Mouse (Mus musculus) neural tube, embryonic 13.5 days (tissue): ENCODE results near the gene Cfl1. TPM values are rescaled to one million over a fixed set of nuclear protein-coding genes. Genes with fewer than 3 reads are reported as not detected.
A peak's percentile ranks its signal among the peaks of the same experiment; 100 is the strongest.

Experiments
- ATAC-seq: fragments of 200-750 bp; cut with Nextera tagmentation; 2 replicates; pipeline ENCODE4 v1.8.0; 2017; ENCODE audit warnings: low read depth, mild to moderate bottlenecking, moderate TSS enrichment, moderate library complexity
- H3K27ac ChIP-seq: fragments of 300-500 bp; sonication (generic); replicated peaks from 2 replicates; pipeline ENCODE4 v1.5.1; 2015; ENCODE audit warnings: moderate library complexity, mild to moderate bottlenecking, inconsistent platforms
- H3K27me3 ChIP-seq: fragments of 300-500 bp; sonication (generic); 2 replicates; pipeline ENCODE4 v1.6.1; 2015; ENCODE audit warnings: mild to moderate bottlenecking, inconsistent platforms
- H3K36me3 ChIP-seq: fragments of 300-500 bp; sonication (generic); 2 replicates; pipeline ENCODE4 v1.6.1; 2015; ENCODE audit warnings: mild to moderate bottlenecking, inconsistent platforms
- H3K4me1 ChIP-seq: fragments of 300-500 bp; sonication (generic); replicated peaks from 2 replicates; pipeline ENCODE4 v1.6.1; 2015; ENCODE audit warnings: inconsistent platforms
- H3K4me2 ChIP-seq: fragments of 300-500 bp; sonication (generic); 2 replicates; pipeline ENCODE4 v1.6.1; 2015; ENCODE audit warnings: inconsistent platforms, mild to moderate bottlenecking, moderate library complexity
- H3K4me3 ChIP-seq: fragments of 300-500 bp; sonication (generic); 2 replicates; pipeline ENCODE4 v1.5.1; 2015; ENCODE audit warnings: mild to moderate bottlenecking, inconsistent platforms
- H3K9ac ChIP-seq: fragments of 300-500 bp; sonication (generic); 2 replicates; pipeline ENCODE4 v1.6.1; 2015; ENCODE audit warnings: moderate library complexity, mild to moderate bottlenecking, inconsistent platforms
- H3K9me3 ChIP-seq: fragments of 300-500 bp; sonication (generic); 2 replicates; pipeline ENCODE4 v1.6.1; 2016; ENCODE audit warnings: inconsistent platforms
- WGBS: fragments of 180-500 bp; shearing (Covaris S2); methylation state at CpG from one replicate; pipeline ENCODE4 v1.1.7; 2015; 5-methylcytosine and 5-hydroxymethylcytosine counted together
- polyA plus RNA-seq: library from polyadenylated mRNA; unstranded; fragments of >200 nt; fragmentation: Nextera tagmentation; extraction: Ambion mirVana; gene quantifications from 2 replicates; pipeline ENCODE4 v1.2.1, GENCODE M21; 2015

Gene Cfl1
- polyA plus RNA-seq = 3,494 and 3,643 TPM in 2 replicates

DNA sequence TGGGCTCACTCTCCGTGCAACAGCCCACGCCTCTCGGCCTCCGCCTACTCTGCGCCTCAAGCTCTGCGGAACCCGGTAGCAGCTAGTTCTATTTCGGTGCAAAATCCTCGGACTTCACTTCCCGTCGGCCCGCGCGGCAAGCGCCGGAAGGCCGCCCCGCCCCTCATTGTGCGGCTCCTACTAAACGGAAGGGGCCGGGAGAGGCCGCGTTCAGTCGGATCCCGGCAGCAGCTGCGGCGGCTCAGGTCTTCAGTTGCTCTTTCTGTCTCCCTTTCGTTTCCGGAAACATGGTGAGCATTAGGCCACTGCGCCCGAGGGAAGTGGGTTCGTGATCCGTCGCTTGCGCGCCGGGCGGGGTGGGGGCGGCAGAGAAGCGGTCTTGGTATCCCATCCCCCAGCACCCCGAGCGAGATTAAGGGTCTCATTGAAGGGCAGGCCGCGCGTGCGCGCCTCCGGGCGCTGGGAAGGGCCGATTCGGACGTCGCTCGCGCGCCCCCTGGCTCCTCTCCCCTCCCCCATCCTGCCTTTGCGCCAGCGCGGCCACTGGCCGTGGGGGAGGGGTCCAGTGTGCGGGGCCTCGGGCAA, at the start of gene Cfl1:
Gene Cfl1, plus strand, starts transcription at position 143 of the 585 bp plus-strand sequence.
- Histone ChIP-seq H3K27ac (peak within 1 kb of the TSS; percentile 99), H3K4me2 (peak within 1 kb of the TSS; percentile 87), H3K36me3 (peaks cover 45% of the 10 kb centered on the region), H3K9me3 (no peaks in the 10 kb centered on the region), H3K4me1 (peaks cover 56% of the 10 kb centered on the region), H3K27me3 (no peaks in the 10 kb centered on the region), H3K4me3 (peak within 1 kb of the TSS; percentile 99), H3K9ac (peak within 1 kb of the TSS; percentile 98)
- WGBS = under 1% methylated on average over 61 of the region's 62 CpGs
- ATAC-seq = peak; percentile 68

- ATAC-seq = no peak
- Histone ChIP-seq H3K9ac (no peak overlapping the region), H3K9me3 (peaks cover 4% of the 10 kb centered on the region; the same call in 1 of the 2 replicates), H3K4me3 (no peak overlapping the region), H3K36me3 (no peaks in the 10 kb centered on the region), H3K27me3 (peaks cover 60% of the 10 kb centered on the region), H3K27ac (no peak overlapping the region), H3K4me2 (no peak overlapping the region), H3K4me1 (peaks cover 18% of the 10 kb centered on the region)
- 66% methylated on average over 9 of the region's 9 CpGs for WGBS
These were observed 45.8 kb upstream of the Cfl1 start for GRCm38 (mm10) chr19:5444371-5444908.

DNA sequence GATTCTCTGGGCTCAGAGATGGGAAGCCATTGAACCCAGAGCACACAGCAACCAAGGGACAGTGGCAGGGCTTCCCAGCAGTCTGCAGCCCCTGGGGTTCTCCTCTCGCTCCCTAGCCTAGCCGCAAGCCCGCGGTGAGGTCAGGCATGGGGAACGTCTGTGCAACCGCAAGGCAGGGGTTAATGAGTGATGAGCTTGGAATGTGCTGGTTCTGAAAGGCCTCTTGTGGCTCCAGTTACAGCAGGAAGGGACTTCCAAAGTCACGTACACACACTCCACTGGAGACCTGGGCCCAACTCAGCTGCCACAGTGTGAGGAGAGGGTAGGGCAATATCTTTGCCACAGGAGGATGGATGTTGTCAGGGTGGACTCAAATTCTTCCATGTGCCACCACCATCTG, 45.3 kb upstream of the Cfl1 start:
- Histone ChIP-seq H3K4me2 (no peak overlapping the region), H3K27me3 (peaks cover 65% of the 10 kb centered on the region)
- 39% methylated on average over 7 of the region's 7 CpGs for WGBS

GRCm38 (mm10) chr19:5445747-5446146, 44.5 kb upstream of the Cfl1 start:
- ATAC-seq = no peak
- Histone ChIP-seq H3K36me3 (no peaks in the 10 kb centered on the region), H3K9ac (no peak overlapping the region), H3K9me3 (no peaks in the 10 kb centered on the region; the same call in 1 of the 2 replicates), H3K4me3 (no peak overlapping the region), H3K27me3 (peaks cover 73% of the 10 kb centered on the region), H3K4me2 (no peak overlapping the region), H3K27ac (no peak overlapping the region), H3K4me1 (peaks cover 18% of the 10 kb centered on the region)
- WGBS = 88% methylated on average over 5 of the region's 5 CpGs

More for the DNA sequence above, 45.3 kb upstream of the Cfl1 start:
- ATAC-seq = no peak
- H3K9ac ChIP-seq = no peak overlapping the region
- peaks cover 4% of the 10 kb centered on the region; the same call in 1 of the 2 replicates for H3K9me3 ChIP-seq
- no peaks in the 10 kb centered on the region for H3K36me3 ChIP-seq
- no peak overlapping the region for H3K4me3 ChIP-seq
- no peak overlapping the region for H3K27ac ChIP-seq
- peaks cover 18% of the 10 kb centered on the region for H3K4me1 ChIP-seq

DNA sequence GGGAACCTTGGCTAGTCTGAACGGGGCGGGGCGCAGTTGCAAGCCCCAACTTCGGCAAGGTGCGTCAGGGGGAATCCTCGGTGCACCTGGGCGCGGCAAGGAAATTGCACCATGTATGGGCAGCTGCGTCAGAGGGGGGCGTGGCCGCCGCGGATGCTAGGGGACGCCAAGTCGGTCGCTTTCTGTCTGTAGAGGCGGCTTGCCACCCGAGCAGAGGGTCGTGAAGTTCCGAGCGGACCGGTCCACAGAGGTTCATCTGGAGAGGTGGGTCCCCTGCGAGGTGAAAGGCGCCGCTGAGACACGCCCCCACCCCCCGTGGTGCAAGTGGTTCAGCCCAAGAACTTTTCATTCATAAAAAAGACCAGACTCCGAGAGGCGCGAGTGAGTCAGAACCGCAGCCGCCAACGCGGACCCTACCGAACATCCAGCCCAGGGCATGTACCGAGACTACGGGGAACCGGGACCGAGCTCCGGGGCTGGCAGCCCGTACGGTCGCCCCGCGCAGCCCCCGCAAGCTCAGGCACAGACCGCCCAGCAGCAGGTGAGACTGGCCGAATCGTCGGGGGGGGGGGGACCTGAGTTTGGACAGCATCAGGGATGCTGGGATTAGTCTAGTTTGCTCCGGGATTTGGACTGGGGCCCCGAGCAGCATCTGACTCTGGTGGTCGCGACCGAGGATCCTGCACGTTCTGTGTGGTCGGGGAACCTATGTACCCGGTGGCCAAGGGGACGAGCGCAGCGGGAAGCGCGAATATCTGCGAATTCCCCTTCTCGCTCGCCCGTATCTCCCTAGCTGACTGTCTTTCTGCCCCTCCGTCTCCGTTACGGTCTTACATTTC, 42.5 kb upstream of the Cfl1 start, which contains the start of gene Fosl1:
Gene Fosl1, plus strand, starts transcription at position 33 of the 839 bp plus-strand sequence.
- WGBS = under 1% methylated on average over 69 of the region's 70 CpGs
- H3K36me3 ChIP-seq = no peaks in the 10 kb centered on the region
- H3K9me3 ChIP-seq = no peaks in the 10 kb centered on the region; the same call in 1 of the 2 replicates
- H3K9ac ChIP-seq = peak within 1 kb of the TSS; percentile 57
- H3K4me1 ChIP-seq = peaks cover 18% of the 10 kb centered on the region
- peak within 1 kb of the TSS; percentile 51 for H3K4me3 ChIP-seq
- ATAC-seq = peak; percentile 62
- H3K27me3 ChIP-seq = peaks cover 84% of the 10 kb centered on the region
- peak within 1 kb of the TSS; percentile 90 for H3K4me2 ChIP-seq
- H3K27ac ChIP-seq = no peak within 1 kb of the TSS

GRCm38 (mm10) chr19:5448354-5449150, 41.7 kb upstream of the Cfl1 start:
- WGBS = 8% methylated on average over 32 of the region's 36 CpGs
- Histone ChIP-seq H3K27me3 (peaks cover 83% of the 10 kb centered on the region), H3K27ac (no peak overlapping the region), H3K4me2 (peak overlapping the region; percentile 90), H3K4me3 (peak overlapping the region; percentile 51), H3K36me3 (no peaks in the 10 kb centered on the region), H3K9ac (peak overlapping the region; percentile 57; the same call in 1 of the 2 replicates), H3K9me3 (no peaks in the 10 kb centered on the region; the same call in 1 of the 2 replicates), H3K4me1 (peaks cover 18% of the 10 kb centered on the region)
- ATAC-seq = peak; percentile 18; the same call in 1 of the 2 replicates

DNA sequence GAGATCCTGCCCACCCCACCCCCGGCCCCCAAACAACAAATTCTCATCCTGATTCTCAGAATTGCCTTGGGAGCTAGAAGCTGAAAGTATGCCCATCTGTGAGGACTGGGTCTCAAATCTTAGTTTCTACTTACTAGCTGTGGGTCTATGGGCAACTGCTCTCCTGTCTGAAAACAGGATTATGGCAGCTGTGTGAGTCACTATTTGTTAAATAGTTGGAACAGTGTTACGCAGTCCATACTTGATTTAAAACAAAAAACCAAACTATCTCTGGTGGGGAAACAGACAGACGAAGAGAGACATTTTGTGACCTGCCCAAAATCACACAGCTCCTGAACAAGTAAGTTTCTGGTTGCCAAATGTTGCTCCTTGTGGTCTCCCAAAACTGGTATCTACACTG, 40.6 kb upstream of the Cfl1 start:
- Histone ChIP-seq H3K36me3 (peaks cover 10% of the 10 kb centered on the region), H3K4me1 (peaks cover 28% of the 10 kb centered on the region), H3K9ac (no peak overlapping the region), H3K4me2 (no peak overlapping the region), H3K27me3 (peaks cover 72% of the 10 kb centered on the region), H3K27ac (no peak overlapping the region), H3K4me3 (no peak overlapping the region), H3K9me3 (no peaks in the 10 kb centered on the region; the same call in 1 of the 2 replicates)
- 77% methylated on average over 3 of the region's 3 CpGs for WGBS
- ATAC-seq = no peak

DNA sequence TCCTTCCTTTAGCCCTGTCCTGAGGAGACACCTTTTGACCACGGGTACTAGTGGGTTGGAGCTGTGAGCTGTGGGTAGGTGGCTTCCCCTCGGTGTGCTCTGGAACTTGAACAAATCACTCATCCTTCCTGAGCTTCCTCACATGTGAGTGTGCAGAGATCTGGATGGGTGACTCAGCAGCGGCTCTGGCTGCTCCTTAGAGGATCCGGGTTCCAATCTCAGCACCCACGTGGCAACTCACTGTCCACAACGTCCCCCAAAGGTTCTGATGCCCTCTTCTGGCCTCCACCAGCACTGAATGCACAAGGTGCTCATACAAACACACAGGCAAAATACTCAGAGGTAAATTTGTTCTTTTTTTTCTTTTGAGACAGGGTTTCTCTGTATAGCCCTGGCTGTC, 38.5 kb upstream of the Cfl1 start:
- Histone ChIP-seq H3K36me3 (peaks cover 10% of the 10 kb centered on the region), H3K4me3 (no peak overlapping the region), H3K27me3 (peaks cover 51% of the 10 kb centered on the region), H3K9me3 (no peaks in the 10 kb centered on the region; the same call in 1 of the 2 replicates), H3K4me1 (peaks cover 48% of the 10 kb centered on the region), H3K27ac (no peak overlapping the region), H3K4me2 (no peak overlapping the region), H3K9ac (no peak overlapping the region)
- ATAC-seq = no peak
- WGBS = 79% methylated on average over 6 of the region's 6 CpGs

GRCm38 (mm10) chr19:5455037-5455436, 35.2 kb upstream of the Cfl1 start:
- Histone ChIP-seq H3K4me3 (peak overlapping the region; percentile 76), H3K27ac (no peak overlapping the region)

DNA sequence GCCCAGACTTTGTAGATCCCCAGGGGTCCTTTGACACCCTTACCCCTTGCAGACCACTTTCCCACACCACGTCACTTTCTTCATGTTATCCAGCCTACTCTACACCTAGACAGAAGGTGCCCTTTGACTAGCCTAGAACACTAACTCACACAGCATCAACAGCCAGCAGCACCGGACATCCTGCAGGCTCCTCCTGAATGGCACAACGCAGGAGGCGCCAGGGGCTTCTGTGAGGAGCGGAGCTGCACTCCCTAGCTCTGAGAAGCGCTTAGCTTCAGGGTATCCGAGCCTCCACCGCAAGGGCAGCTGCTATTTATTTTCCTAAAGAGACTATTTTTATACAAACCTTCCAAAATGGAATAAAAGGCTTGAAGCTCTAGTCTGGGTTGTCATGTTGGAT, 34.7 kb upstream of the Cfl1 start:
- Histone ChIP-seq H3K36me3 (peaks cover 10% of the 10 kb centered on the region), H3K4me1 (peaks cover 46% of the 10 kb centered on the region), H3K4me2 (peak overlapping the region; percentile 98), H3K27ac (0 out of 2 replicates have a peak overlapping the region, but pooled peaks have one; percentile 23), H3K9me3 (no peaks in the 10 kb centered on the region), H3K9ac (peak overlapping the region; percentile 92), H3K27me3 (peaks cover 26% of the 10 kb centered on the region), H3K4me3 (peak overlapping the region; percentile 76)
- no peak for ATAC-seq
- WGBS = 63% methylated on average over 8 of the region's 8 CpGs

More at GRCm38 (mm10) chr19:5455037-5455436, 35.2 kb upstream of the Cfl1 start:
- Histone ChIP-seq H3K36me3 (peaks cover 10% of the 10 kb centered on the region), H3K4me2 (peak overlapping the region; percentile 98), H3K9ac (peak overlapping the region; percentile 92), H3K4me1 (peaks cover 45% of the 10 kb centered on the region), H3K9me3 (no peaks in the 10 kb centered on the region), H3K27me3 (peaks cover 31% of the 10 kb centered on the region)
- WGBS = 84% methylated on average over 12 of the region's 12 CpGs
- no peak for ATAC-seq

GRCm38 (mm10) chr19:5456241-5456921, 33.9 kb upstream of the Cfl1 start:
- peaks cover 53% of the 10 kb centered on the region for H3K4me1 ChIP-seq
- H3K27ac ChIP-seq = peak overlapping the region; percentile 97
- ATAC-seq = no peak
- no peaks in the 10 kb centered on the region for H3K9me3 ChIP-seq
- peak overlapping the region; percentile 76 for H3K4me3 ChIP-seq
- H3K4me2 ChIP-seq = peak overlapping the region; percentile 98
- 3% methylated on average over 26 of the region's 26 CpGs for WGBS
- H3K9ac ChIP-seq = peak overlapping the region; percentile 92
- H3K27me3 ChIP-seq = peaks cover 18% of the 10 kb centered on the region
- peaks cover 10% of the 10 kb centered on the region for H3K36me3 ChIP-seq
